Mouse (Mus musculus) layer of hippocampus, adult 18-20 months (tissue): ENCODE data around the gene Nipal4. TPM values are rescaled to one million over a fixed set of nuclear protein-coding genes. Genes with fewer than 3 reads are reported as not detected.

Experiments used
- DNase-seq, 2 experiments: peaks; one replicate each; pipeline ENCODE4 v3.0.0; 2022; ENCODE audit warnings: low spot score in 2 of 2
- total RNA-seq, 2 experiments: library from RNA; stranded (reverse); gene quantifications; 2 replicates each; pipeline ENCODE4 v1.2.3; 2021

Gene Nipal4
- total RNA-seq, 2 experiments from 2014 or later = 1.4 to 2.1 TPM

- DNase-seq = no peak
These were observed 2.2 kb upstream of the Nipal4 start for GRCm38 (mm10) chr11:46168506-46168905.

GRCm38 (mm10) chr11:46157462-46157861 is 8.8 kb downstream of the Nipal4 start:
- DNase-seq = no peak

GRCm38 (mm10) chr11:46156945-46157344 is 9.4 kb downstream of the Nipal4 start:
- DNase-seq = peak in 1 of 2 experiments; percentile 25

- no peak for DNase-seq
These were observed 19.7 kb downstream of the Nipal4 start for GRCm38 (mm10) chr11:46146619-46147018.

GRCm38 (mm10) chr11:46145163-46145875 is 21.0 kb downstream of the Nipal4 start:
- no peak for DNase-seq

GRCm38 (mm10) chr11:46143342-46143741 is 23.0 kb downstream of the Nipal4 start:
- DNase-seq = no peak

GRCm38 (mm10) chr11:46134899-46135298 is 31.4 kb downstream of the Nipal4 start:
- peak; percentile 31 to 67 for DNase-seq

- DNase-seq = no peak
These were observed 35.0 kb downstream of the Nipal4 start for GRCm38 (mm10) chr11:46131022-46131986.

- DNase-seq = peak; percentile 50 to 77
These were observed 37.8 kb downstream of the Nipal4 start for GRCm38 (mm10) chr11:46128548-46128945.

- no peak for DNase-seq
These were observed 38.4 kb downstream of the Nipal4 start for GRCm38 (mm10) chr11:46127621-46128547.

GRCm38 (mm10) chr11:46126827-46127410 is 39.4 kb downstream of the Nipal4 start:
- DNase-seq = no peak

GRCm38 (mm10) chr11:46126317-46126716 is 40.0 kb downstream of the Nipal4 start:
- DNase-seq = no peak

GRCm38 (mm10) chr11:46125835-46126229 is 40.5 kb downstream of the Nipal4 start:
- no peak for DNase-seq

- DNase-seq = no peak
These were observed 41.0 kb downstream of the Nipal4 start for GRCm38 (mm10) chr11:46125093-46125834.

GRCm38 (mm10) chr11:46123328-46123866 is 42.9 kb downstream of the Nipal4 start:
- no peak for DNase-seq

- DNase-seq = no peak
These were observed 43.4 kb downstream of the Nipal4 start for GRCm38 (mm10) chr11:46122875-46123274.

- DNase-seq = no peak
These were observed 44.6 kb downstream of the Nipal4 start for GRCm38 (mm10) chr11:46121666-46122065.

GRCm38 (mm10) chr11:46120084-46120483 is 46.2 kb downstream of the Nipal4 start:
- no peak for DNase-seq

GRCm38 (mm10) chr11:46119624-46120023 is 46.7 kb downstream of the Nipal4 start:
- no peak for DNase-seq

- DNase-seq = no peak
These were observed 49.8 kb downstream of the Nipal4 start for GRCm38 (mm10) chr11:46116510-46116909.
